Mouse (Mus musculus): ENCODE measurements around the gene Farp1.

- TF ChIP-seq CTCF (IDR thresholded peaks at IDR 0.05; ENCODE audit: low read depth, low read length) (no peak), POLR2AphosphoS5 (IDR thresholded peaks at IDR 0.05; ENCODE audit: insufficient replicate concordance, low read depth, low read length) (no peak), TAL1 (conservative IDR thresholded peaks at IDR 0.05; ENCODE audit: low read depth, low read length) (no peak), GATA1 (IDR thresholded peaks at IDR 0.05; ENCODE audit: borderline replicate concordance, low read length) (no peak), GATA2 (IDR thresholded peaks at IDR 0.05; ENCODE audit: borderline replicate concordance, low read depth, low read length) (no peak)
Observed at GRCm38 (mm10) chr14:121214636-121215257, 179.7 kb downstream of the Farp1 start.

Data from G1E (cell line).